Mouse (Mus musculus): ENCODE results near the gene Chst8.

Chst8 gene

GRCm38 (mm10) chr7:34662227-34662626 is 150.3 kb downstream of the Chst8 start:
- no peak for DNase-seq

DNA sequence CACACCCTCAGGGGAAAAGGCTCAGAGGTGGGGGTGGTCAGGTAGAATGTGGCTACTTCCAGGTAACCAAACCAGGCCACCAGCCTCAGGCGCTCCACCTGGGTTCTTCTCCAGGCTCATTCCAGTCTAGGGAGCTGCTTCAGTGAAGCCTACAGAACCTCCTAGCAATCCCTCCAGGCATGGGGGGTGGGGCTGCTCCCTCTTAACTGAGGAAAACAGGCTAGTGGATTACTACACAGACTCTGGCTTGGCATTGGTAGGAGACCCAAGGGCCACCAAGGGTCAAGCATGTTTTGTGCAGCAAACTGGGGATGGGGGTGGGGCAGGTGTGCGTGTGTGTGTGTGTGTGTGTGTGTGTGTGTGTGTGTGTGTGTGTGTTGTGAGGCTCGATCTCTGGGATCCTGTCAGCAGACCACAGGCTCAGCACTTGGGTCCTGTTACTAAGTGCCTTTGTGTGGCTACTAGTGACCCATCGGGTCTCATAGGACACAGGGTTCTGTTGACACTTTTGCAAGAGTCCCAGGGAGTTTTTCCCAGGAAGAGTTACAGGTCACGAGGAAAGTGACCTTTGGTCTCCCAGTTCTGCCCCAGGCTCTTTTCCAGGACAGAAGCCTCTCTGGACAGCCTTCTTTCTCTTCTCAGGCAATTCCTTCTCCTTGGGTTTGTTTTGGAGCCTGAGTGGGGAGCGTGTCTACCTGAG is 153.0 kb downstream of the Chst8 start:
- DNase-seq, result no peak

GRCm38 (mm10) chr7:34656632-34657031 is 155.9 kb downstream of the Chst8 start, which contains the start of gene Kctd15:
Kctd15 (minus strand) TSS chr7:34656732.
- no peak for DNase-seq

- peak; percentile 97 to 98 for DNase-seq
Measured at GRCm38 (mm10) chr7:34655086-34655839, 157.2 kb downstream of the Chst8 start.

DNA sequence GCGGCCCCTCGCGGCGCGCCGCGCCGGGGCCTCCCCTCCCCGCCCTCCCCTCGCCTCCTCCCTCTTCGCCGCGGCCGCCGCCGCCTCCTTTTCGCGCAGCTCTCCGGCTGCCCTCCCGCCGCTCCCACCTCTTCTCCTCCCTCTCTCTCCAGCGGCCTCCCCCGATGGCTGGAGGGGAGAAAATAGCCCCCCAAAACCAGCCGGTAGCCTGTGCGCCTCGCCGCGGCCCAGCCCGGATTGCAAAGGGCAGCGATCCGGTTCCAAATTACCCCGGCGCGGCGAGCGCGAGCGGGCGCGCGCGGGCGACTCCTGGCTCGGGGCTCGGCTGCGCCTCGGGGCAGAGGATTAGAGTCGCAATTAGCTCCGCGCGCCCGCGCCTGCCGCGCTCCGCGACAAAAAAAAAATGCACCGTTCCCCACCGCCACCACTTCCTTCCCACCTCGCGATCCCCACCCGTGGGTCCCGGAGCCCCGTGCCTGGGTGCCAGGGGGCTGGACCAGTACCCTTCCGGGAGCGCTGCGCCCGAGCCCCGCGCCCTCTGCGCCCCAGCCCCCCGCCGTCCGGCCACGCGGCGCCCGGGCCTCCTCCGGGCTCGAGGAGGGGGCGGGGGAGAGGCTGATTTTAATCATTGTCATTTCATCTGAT is 157.9 kb downstream of the Chst8 start:
- peak; percentile 81 to 84 for DNase-seq

DNA sequence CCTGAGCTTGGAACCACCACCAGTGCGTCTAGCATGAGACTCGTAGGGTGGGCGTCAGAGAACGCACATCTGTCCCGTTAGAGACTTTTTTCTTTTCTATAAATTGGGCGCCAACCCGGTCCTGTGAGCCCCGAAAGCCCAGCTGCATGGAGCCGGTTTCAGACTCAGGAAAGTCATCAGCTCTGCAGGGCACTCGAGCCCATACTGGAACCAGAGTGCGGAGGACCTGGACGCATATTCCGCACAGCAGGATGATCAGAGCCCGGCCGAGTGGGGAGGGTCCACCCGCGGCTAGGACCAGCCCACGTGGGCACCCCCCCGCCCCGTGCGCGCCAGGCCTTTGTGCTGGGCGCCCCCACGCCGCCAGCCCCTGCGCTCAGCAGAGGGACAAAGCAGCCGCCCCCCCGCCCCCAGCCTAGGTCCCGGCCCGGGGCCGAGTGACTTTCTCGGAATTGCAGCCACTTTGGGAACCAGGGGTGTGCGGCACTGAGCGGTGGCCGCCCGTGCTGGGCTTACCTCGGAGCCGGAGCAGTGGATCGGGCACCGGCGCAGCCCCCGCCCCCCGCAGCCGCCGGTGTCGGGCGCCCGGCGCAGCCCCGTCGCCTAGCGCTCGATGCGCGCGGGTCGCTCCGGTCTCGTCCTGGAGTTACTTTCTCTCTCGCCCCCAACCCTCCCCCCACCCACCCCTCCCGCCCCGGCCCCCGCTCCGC is 158.6 kb downstream of the Chst8 start:
- DNase-seq, result peak; percentile 53 to 54

- peak in 1 of 2 experiments; percentile 35 for DNase-seq
Measured at GRCm38 (mm10) chr7:34652751-34653502, 159.6 kb downstream of the Chst8 start.

DNA sequence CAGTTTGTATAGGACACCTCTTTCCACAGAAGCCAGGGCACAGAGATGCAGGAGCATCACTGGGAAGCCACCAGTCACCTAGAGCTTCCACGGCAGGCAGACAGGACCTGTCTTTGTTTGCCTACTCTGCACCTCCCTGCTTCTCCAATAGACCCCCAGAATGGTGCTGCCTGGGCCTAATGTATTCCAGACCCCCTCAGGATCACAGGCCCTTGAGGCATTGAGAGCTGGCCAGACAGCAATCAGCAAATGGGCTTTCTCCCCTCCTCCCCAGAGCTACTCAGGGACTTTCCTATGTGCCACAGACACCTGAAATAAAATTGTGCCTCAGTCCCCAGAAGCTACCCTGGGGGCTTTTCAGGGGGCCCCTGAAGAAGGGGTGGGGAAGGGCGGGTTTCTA is 161.1 kb downstream of the Chst8 start:
- DNase-seq, result no peak

GRCm38 (mm10) chr7:34647052-34647451 is 165.5 kb downstream of the Chst8 start:
- DNase-seq, result peak; percentile 81 to 89

- DNase-seq, result no peak
Measured at GRCm38 (mm10) chr7:34646144-34646795, 166.2 kb downstream of the Chst8 start.

DNA sequence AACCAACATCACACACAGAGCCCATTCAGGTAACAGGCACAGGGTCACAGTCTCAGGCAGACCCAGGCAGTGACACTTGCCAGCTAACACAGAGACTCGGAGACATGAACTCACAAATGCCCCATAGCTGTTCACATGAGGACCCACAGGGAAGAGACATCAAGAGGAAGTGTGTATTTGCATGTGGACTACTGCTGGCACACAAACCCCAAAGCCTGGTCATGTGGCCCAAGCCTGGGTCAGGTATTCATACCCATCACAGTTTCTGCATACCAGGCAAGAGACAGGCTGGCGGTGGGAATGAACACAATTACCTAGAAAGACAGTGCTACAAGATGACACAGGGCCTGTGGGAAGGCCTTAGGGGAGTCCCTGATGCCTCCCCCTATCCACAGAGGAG is 166.9 kb downstream of the Chst8 start:
- DNase-seq, result no peak

DNA sequence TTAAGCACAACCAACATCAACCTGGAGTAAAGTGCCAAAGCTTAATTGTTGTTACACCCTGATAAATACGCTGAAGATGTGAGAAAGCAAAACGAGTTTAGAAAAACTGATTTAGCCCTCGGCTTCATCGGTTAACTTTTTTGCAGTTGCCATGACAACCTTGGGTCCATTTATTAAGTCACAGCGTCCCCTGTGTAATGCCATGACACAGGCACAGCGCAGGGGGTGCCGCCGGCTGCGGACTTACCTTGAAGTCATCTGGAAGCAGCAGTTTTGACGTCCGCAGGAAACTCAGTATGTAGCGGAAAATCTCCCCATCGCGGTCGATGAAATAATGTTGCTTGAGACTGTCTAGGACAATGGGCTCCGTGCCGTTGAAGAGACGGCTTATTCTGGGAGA is 167.9 kb downstream of the Chst8 start:
- no peak for DNase-seq

DNA sequence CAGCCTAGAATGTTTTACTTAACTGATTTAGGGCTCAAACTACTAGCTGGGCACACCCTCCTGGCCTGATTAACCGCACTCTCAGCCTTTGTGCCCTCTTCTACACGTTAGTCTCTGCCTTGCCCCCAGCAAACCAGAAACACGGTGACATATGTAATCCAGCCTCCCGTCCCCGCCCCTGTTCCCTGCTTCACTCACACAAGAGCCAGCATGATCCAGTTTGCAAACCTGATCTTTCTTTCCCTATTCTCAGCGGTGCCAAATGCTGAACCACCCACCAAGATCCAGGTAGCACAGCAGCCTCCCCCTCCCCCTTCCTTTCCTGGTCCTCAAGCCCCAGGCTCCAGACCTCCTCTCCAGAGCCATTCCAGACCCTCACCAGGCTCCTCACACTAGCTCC is 169.2 kb downstream of the Chst8 start:
- no peak for DNase-seq

DNA sequence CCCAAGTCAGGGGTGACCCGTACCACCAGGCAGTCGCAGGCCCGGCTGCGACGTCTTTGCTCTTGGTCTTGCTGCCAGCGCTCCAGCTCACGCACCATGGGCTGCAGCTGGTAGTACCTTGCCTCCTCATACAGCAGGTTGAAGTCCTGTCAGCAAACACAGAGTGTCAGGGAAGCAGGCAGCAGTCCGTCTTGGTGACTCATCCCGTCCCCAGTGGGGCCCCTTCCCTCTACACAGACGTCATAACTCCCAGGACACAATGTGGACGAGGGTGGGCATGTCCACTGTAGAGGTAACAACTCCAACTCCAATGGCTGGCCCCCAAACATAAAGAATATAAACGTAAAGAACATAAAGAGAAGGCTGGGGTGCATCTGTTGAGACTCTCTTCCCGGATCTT is 170.5 kb downstream of the Chst8 start:
- no peak for DNase-seq

DNA sequence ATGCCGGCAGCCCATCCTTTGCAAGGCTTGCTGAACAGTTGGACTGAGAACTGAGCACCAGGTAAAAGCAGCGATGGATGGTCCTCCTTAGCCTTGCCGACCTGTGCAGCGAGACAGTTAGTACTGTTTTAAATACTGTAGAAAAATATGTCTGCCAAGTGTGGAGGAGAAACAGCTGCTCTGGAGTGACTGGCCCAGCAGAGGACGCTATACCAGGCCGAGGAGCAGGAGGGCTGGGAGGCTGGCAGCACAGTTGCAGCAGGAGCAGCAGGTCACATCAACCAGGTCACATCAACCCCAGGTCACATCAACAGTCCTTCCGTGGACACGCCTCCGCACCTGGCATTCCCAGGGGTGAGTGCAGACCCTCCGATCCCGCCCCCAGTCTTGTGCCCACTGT is 172.7 kb downstream of the Chst8 start:
- no peak for DNase-seq

DNA sequence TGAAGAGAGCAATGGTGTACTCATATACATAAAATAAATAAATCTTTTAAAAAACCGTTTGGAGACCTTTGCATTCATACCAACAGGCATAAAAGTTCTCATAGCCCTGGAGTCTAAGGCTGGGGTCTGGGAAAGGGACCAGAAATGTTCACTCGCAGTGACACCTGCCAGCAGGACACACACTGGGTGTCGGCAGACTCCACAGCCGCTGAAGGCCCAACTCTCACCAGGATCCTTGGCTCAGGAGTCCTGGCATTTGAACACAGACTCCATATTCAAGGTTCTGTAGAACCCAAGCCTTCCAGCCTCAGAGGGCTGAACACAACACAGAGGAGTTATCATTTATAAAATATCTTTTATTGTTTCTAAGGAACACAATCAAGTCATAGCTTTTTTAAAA is 175.8 kb downstream of the Chst8 start:
- DNase-seq, result peak; percentile 33 to 71

GRCm38 (mm10) chr7:34632966-34633742 is 179.4 kb downstream of the Chst8 start:
- no peak for DNase-seq

DNA sequence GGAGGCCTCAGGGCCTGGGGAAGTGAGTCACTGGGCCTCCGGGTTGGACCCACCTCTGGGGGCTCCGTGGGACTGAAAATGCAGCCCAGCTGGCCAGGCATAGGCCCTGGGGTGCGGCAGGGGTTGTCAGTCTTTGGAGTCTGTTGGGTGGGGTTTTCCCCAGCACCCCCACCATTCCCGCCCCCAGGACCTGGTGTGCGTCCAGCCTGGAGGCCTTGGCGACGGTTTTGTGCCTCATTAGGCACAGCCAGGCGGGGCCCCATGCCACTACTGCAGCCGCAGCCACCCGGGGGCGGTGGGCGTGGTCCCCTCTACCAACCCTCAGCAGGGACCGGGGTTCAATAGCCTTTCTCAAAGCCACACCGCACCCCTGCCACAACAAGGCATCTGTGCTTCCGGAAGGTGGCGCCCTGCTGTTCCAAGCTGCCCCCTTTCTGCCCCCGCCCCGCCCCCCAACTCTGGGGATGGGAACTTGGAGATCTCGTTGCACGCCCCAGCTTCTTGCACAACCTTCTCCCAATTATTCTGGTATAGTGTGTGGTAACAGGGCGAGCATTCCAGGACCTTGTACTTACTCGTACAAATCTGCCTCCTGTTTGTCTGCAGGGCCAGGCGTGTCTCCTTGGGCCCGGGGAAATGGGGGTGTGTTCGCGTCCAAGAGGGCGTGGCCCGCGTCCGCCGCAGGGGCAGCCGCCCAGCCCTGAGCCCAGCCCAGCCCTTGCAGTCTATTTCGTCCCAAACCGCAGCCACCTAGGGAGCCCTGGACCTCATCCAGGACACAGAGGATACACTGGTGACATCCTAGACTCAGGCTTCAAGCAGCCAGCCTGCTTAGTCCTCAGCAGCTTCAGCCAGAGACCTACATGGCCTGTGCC is 182.1 kb downstream of the Chst8 start:
- peak; percentile 46 to 57 for DNase-seq

DNA sequence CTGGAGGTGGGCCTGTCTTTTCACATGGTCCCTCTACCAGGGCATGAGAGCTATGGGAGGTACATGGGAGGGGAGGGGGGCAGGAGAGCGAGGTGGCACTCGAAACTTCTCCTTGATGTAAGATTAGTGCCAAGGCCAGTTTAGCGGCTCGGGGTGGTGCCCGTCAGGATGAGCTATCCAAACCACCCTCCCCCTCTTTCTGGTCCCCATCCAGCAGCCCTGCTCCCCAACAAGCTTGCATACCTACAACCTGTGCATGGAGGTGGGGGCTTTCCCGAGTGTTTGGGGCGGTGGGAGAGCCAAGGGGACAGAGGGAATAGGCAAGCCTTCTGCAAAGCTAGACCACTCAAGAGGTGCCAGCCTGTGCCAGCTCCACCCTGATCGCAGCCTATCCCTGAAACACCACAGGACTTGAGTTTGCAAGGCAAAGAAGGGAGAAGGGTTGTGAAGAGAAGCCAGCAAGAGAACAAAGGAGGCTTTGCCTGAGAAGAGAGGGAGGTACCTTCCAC is 182.8 kb downstream of the Chst8 start:
- DNase-seq, result no peak
